Mouse (Mus musculus): ENCODE results near the gene Prlh. TPM values are rescaled to one million over a fixed set of nuclear protein-coding genes. Genes with fewer than 3 reads are reported as not detected.

Prlh gene
- total RNA-seq, 2 experiments from 2014 or later = not detected

- peak; percentile 80 to 81 for DNase-seq
- intact Hi-C loops (cut with DNase I) = no loop called here
These were observed 45.5 kb downstream of the Prlh start, which contains the start of gene Lrrfip1 for GRCm38 (mm10) chr1:90998268-90998890. Gene Lrrfip1, plus strand, starts transcription at chr1:90998737.

DNA sequence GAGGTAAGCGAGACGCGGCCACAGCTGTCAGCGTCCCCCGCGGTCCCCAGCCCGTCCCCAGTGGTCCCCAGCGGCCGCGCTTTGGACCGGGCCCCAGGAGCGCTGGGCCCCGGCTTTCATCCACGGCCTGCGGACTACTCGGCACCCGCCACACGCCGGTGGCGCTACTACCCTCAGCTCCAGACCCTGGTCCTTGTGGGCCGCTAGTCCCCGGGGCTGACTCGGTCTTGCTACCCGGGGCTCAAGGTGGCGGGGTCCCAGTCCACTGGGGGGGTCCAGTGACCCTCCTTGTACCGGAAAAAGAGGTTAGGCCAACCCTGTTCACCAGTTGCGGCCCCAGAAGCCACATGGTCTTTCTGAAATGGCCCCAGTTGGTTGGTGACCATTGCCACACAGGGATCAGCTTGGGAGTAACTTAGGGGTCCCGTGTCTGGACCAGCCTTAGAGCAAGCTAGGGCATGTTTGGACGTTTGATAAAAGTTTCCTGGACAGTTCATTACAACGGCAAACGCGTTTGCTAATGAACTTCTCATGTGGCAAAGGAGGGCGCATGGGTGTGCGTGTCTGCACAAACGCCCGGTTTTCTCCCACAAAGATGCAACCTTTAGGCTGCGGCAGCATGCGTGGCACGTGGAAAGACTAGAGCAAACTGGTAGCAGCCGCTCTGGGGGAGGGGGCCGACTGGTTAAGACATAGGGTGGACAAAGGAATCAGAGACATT lies 46.1 kb downstream of the Prlh start:
- DNase-seq = peak in 1 of 2 experiments; percentile 50
- intact Hi-C loops (cut with DNase I) = no loop called here

- DNase-seq = peak; percentile 69 to 75
- intact Hi-C loops (cut with DNase I) = loop anchor here (1.0 to 5.0 kb wide), 2 partner anchors 15 to 52 kb away; no protein-coding TSS in a partner anchor
These were observed 47.1 kb downstream of the Prlh start for GRCm38 (mm10) chr1:90999911-91000601.

- peak in 1 of 2 experiments; percentile 18 for DNase-seq
- intact Hi-C loops (cut with DNase I) = loop anchor here (5.0 kb wide), 1 partner anchor 51 kb away; no protein-coding TSS in a partner anchor
These were observed 48.2 kb downstream of the Prlh start for GRCm38 (mm10) chr1:91001101-91001500.

GRCm38 (mm10) chr1:91001871-91002539 lies 49.1 kb downstream of the Prlh start:
- peak; percentile 24 to 32 for DNase-seq
- intact Hi-C loops (cut with DNase I) = loop anchor here (5.0 kb wide), 1 partner anchor 50 kb away; no protein-coding TSS in a partner anchor

DNA sequence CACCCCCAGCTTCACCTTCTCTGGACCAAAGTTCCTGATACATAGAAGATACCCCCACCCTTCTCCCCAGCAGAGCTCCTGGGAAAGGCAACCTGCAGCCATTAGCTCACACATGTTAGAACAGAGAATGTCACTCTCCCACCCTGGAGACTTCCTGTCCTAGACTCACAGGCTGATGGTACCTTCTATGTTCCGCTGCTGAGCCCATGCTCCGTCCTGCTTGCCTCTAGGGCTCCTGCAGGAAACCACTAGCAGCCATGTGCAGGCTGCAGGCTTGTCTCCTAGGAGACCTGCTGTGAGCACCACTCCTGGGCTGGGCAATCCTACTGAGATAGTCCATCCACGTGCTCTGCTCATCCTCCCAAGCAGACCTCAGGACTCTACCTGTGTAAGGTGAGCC lies 49.7 kb downstream of the Prlh start:
- intact Hi-C loops (cut with DNase I) = loop anchor here (5.0 kb wide), 1 partner anchor 50 kb away; no protein-coding TSS in a partner anchor

More for the DNA sequence above, 49.7 kb downstream of the Prlh start:
- no peak for DNase-seq

Other genes starting within 250 kb of the Prlh start
- 100 to 1,000 TPM; 107 to 132 TPM for gene Col6a3, start 109.1 kb upstream of the Prlh start, total RNA-seq (2021)
- gene Mlph, start 38.0 kb upstream of the Prlh start, total RNA-seq (2021) = under 1 TPM; 0.45 to 0.86 TPM
- gene Rab17, start 16.6 kb downstream of the Prlh start, total RNA-seq (2021) = 1 to 10 TPM; 3.8 to 5.0 TPM
- gene Lrrfip1, start 45.6 kb downstream of the Prlh start, total RNA-seq (2021) = 100 to 1,000 TPM; 172 to 186 TPM
- under 1 TPM; 0.45 to 0.50 TPM for gene Rbm44, start 192.0 kb downstream of the Prlh start, total RNA-seq (2021)
- gene Ramp1, start 226.7 kb downstream of the Prlh start, total RNA-seq (2021) = 10 to 100 TPM; 20.0 to 20.2 TPM

Measured in heart, postnatal 10 days (tissue).